Mouse (Mus musculus) stomach, embryonic 15.5 days (tissue): Measurements from ENCODE around the gene Ppil1. TPM values are rescaled to one million over a fixed set of nuclear protein-coding genes. Genes with fewer than 3 reads are reported as not detected.

Experiments
- ATAC-seq: fragments of 200-750 bp; cut with Nextera tagmentation; 2 replicates; pipeline ENCODE4 v1.8.0; 2017; ENCODE audit warnings: low read depth, moderate number of reproducible peaks, moderate TSS enrichment; ENCODE audit not compliant: insufficient read depth, low FRiP score
- H3K27ac ChIP-seq: fragments of 300-500 bp; sonication (generic); 2 replicates; pipeline ENCODE4 v1.5.1; 2015; ENCODE audit warnings: mild to moderate bottlenecking, inconsistent platforms
- H3K27me3 ChIP-seq: fragments of 300-500 bp; sonication (generic); replicated peaks from 2 replicates; pipeline ENCODE4 v1.6.1; 2015; ENCODE audit warnings: inconsistent platforms
- H3K36me3 ChIP-seq: fragments of 300-500 bp; sonication (generic); 2 replicates; pipeline ENCODE4 v1.6.1; 2015; ENCODE audit warnings: inconsistent platforms
- H3K4me1 ChIP-seq: fragments of 300-500 bp; sonication (generic); 2 replicates; pipeline ENCODE4 v1.6.1; 2015; ENCODE audit warnings: inconsistent platforms
- H3K4me2 ChIP-seq: fragments of 300-500 bp; sonication (generic); 2 replicates; pipeline ENCODE4 v1.6.1; 2015; ENCODE audit warnings: mild to moderate bottlenecking, inconsistent platforms
- H3K4me3 ChIP-seq: fragments of 300-500 bp; sonication (generic); replicated peaks from 2 replicates; pipeline ENCODE4 v1.5.1; 2015; ENCODE audit warnings: inconsistent platforms
- H3K9ac ChIP-seq: fragments of 300-500 bp; sonication (generic); 2 replicates; pipeline ENCODE4 v1.6.1; 2015; ENCODE audit warnings: inconsistent platforms
- H3K9me3 ChIP-seq: fragments of 300-500 bp; sonication (generic); 2 replicates; pipeline ENCODE4 v1.6.1; 2016; ENCODE audit warnings: inconsistent platforms
- WGBS: fragments of 180-500 bp; shearing (Covaris S2); methylation state at CpG from one replicate; pipeline ENCODE4 v1.1.7; 2015; 5-methylcytosine and 5-hydroxymethylcytosine counted together
- polyA plus RNA-seq: library from polyadenylated mRNA; unstranded; fragments of >200 nt; fragmentation: Nextera tagmentation; extraction: Ambion mirVana; gene quantifications from 2 replicates; pipeline ENCODE4 v1.2.1, GENCODE M21; 2015

Ppil1 gene
- polyA plus RNA-seq, 1 experiment from 2014 or later, result 150 TPM

DNA sequence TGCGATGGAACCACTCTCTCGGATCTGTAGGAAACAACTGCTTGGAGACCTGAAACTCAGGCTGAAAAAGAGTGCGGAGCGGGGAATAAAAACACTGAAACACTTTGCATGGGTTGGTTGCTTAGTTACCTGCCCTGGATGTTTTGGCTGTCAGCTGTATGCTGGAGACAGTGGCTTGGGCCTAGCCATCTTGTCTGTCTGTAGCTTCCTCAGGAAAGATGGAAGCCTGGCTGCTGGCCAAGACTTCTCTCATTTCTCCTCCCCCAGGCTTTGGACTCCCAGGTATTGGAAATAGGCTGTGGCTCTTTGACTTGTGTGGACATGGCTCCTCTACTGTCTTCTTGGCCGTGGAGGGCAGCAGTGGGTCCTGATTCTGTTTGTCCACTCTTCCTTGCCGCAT is 37.4 kb upstream of the Ppil1 start:
- Histone ChIP-seq H3K4me2 (no peak overlapping the region), H3K9ac (no peak overlapping the region), H3K9me3 (no peaks in the 10 kb centered on the region), H3K27ac (no peak overlapping the region), H3K27me3 (no peaks in the 10 kb centered on the region), H3K4me1 (peaks cover 17% of the 10 kb centered on the region), H3K4me3 (no peak overlapping the region), H3K36me3 (peaks cover 23% of the 10 kb centered on the region)
- 91% methylated on average over 6 of the region's 6 CpGs for WGBS
- no peak for ATAC-seq

DNA sequence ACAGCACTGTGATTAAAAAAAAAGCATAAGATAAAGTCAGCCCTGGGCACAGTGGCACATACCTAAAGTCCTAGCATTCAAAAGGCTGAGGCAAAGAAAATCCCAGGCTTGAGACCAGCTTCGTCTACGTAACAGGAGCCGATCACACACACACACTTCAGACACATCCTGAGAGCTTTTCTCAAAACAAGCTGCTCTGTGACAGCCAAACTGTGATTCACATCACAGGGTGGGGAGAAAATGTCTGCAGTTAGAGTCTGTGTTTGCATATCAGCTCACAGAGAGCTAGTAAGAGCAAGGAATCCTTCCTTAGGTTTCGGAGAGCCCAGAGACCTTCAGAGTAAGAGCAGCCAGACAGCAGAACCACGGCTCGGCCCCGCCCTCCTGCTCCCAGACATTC is 36.9 kb upstream of the Ppil1 start:
- no peak overlapping the region for H3K9ac ChIP-seq
- no peak overlapping the region for H3K4me2 ChIP-seq
- H3K4me1 ChIP-seq, result peaks cover 17% of the 10 kb centered on the region
- H3K27ac ChIP-seq, result no peak overlapping the region
- no peak overlapping the region for H3K4me3 ChIP-seq
- ATAC-seq, result no peak
- H3K36me3 ChIP-seq, result peaks cover 23% of the 10 kb centered on the region
- no peaks in the 10 kb centered on the region for H3K27me3 ChIP-seq
- H3K9me3 ChIP-seq, result no peaks in the 10 kb centered on the region
- 90% methylated on average over 7 of the region's 7 CpGs for WGBS

DNA sequence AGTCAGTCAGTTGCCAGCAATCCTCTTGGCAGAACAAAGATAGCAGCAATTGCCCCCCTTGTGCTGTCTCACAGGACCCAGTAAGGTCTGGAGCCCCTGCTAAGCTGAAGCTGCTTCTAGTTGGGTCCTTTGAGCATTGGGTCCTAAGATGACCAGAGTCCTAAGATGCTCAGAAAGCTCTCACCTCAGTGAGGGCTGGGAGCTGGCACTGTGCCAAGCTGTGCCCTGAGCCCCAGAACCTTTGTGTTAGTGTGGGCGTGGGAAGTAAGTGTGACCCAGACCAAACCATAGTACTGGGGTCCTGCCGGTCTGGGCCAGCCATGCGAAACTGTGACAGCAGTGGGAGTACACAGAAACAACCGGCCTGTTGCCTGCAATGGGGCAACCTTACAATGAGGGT is 35.3 kb upstream of the Ppil1 start:
- Histone ChIP-seq H3K9me3 (no peaks in the 10 kb centered on the region), H3K36me3 (peaks cover 30% of the 10 kb centered on the region), H3K27me3 (no peaks in the 10 kb centered on the region), H3K27ac (no peak overlapping the region), H3K4me2 (no peak overlapping the region), H3K4me3 (no peak overlapping the region), H3K9ac (no peak overlapping the region), H3K4me1 (peaks cover under 1% of the 10 kb centered on the region; the same call in 1 of the 2 replicates)
- no peak for ATAC-seq
- WGBS, result 88% methylated on average over 4 of the region's 4 CpGs

DNA sequence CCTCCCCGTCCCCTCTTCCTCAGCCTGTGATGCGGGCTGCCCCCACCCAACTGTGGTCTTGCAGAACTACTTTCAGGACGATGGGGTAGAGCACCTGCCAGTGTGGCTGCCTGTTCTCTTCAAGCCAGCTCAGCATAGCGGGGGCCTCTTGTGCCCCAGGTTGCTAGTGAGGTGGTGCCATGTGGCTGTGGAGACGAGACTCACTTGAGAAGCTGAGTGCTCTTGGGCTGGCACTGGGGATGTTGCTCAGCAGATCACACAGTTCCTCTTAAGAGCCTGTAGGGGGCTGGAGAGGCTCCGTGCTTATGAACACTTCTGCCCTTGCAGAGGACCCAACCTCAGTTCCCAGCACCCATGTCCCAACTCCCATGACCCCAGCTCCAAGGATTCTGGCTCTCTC is 33.8 kb upstream of the Ppil1 start:
- Histone ChIP-seq H3K4me3 (no peak overlapping the region), H3K9ac (no peak overlapping the region), H3K9me3 (no peaks in the 10 kb centered on the region), H3K4me1 (no peaks in the 10 kb centered on the region), H3K36me3 (peaks cover 32% of the 10 kb centered on the region), H3K27ac (no peak overlapping the region), H3K4me2 (no peak overlapping the region), H3K27me3 (no peaks in the 10 kb centered on the region)
- WGBS, result 76% methylated on average over 6 of the region's 6 CpGs
- ATAC-seq, result no peak

DNA sequence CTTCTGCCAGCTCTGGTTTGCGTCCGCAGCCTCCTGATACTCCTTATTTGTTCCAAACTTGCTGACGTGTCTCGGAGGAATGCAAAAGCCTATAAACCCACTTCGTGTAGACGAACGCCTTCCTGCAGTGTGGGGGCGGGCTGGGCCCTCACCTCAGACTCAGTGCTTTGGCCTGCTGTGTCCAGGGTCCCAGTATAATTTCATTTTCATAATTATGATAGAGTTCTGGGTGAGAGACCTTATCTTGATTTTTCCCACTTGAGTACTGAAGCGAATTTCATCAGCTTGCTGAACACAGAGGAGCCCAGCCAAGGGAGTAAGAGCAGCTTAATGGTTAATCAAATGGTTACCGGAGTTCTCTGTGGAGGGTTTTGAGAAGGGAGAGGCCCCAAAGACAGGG is 33.3 kb upstream of the Ppil1 start:
- H3K4me2 ChIP-seq, result no peak overlapping the region
- H3K36me3 ChIP-seq, result peaks cover 32% of the 10 kb centered on the region
- H3K9me3 ChIP-seq, result no peaks in the 10 kb centered on the region

DNA sequence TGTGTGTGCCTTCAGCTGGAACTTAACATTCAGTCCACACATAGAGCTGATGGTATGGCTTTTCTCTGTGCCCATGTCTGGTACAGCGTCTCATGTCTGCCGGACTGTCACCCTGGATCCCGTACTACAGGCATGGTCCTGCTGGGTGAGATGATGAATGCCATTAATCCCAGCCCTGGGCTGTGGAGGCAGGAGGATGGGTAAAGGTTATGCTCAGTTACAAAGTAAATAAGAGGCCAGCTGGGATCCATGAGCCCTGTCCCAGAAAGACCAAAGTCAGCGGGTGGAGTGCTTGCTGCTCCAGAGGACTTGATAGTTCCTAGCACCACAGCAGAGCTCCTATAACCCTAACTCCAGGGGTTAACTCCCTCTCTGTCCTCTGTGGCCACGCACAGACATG is 31.8 kb upstream of the Ppil1 start:
- H3K9ac ChIP-seq, result no peak overlapping the region
- WGBS, result 56% methylated on average over 5 of the region's 5 CpGs
- no peak for ATAC-seq

More for the DNA sequence above, 33.3 kb upstream of the Ppil1 start:
- H3K9ac ChIP-seq, result no peak overlapping the region
- no peaks in the 10 kb centered on the region for H3K27me3 ChIP-seq
- no peak overlapping the region for H3K4me3 ChIP-seq
- 50% methylated on average over 10 of the region's 10 CpGs for WGBS
- H3K27ac ChIP-seq, result no peak overlapping the region
- no peaks in the 10 kb centered on the region for H3K4me1 ChIP-seq
- ATAC-seq, result no peak

DNA sequence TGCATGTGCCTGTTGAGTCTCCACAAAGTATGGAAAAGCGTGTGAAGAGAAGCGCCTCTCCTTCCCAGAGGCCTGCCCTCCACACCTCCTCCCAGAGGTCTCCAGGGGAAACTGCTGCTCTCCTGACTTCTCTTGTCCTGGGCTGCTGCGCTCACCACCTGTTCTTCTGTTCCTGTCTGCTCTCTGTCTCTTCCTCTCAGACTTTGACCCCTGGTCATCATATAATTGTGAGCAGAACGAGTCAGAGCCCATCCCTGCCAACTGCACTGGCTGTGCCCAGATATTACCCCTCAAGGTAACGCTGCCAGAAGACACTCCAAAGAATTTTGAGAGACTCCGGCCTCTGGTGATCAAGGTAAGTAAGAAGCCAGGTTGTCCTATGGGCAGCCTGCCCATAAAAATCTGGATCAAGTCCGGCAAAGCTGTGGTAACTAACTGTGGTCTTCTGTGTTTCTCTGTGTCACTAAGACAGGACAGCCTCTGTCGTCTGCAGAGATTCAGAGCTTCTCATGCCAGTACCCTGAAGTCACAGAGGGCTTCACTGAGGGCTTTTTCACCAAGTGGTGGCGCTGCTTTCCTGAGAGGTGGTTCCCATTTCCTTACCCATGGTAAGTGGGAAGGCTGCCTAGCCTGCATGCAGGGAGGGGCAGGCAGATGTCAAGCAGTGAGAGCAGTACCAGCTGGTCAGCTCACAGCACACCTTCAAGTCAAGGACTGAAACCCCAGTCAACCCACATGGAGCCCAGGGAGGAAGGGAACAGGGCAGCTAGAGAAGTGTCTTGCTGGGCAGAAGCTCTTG is 30.0 kb upstream of the Ppil1 start:
- Histone ChIP-seq H3K9ac (no peak overlapping the region), H3K27me3 (no peaks in the 10 kb centered on the region), H3K4me3 (no peak overlapping the region), H3K9me3 (no peaks in the 10 kb centered on the region), H3K27ac (no peak overlapping the region), H3K4me2 (no peak overlapping the region), H3K4me1 (no peaks in the 10 kb centered on the region), H3K36me3 (peaks cover 15% of the 10 kb centered on the region; the same call in 1 of the 2 replicates)
- WGBS, result 74% methylated on average over 9 of the region's 9 CpGs
- ATAC-seq, result no peak

More for the DNA sequence above, 31.8 kb upstream of the Ppil1 start:
- Histone ChIP-seq H3K27me3 (no peaks in the 10 kb centered on the region), H3K36me3 (peaks cover 26% of the 10 kb centered on the region), H3K4me3 (no peak overlapping the region), H3K9me3 (no peaks in the 10 kb centered on the region), H3K4me2 (no peak overlapping the region), H3K27ac (no peak overlapping the region), H3K4me1 (no peaks in the 10 kb centered on the region)

DNA sequence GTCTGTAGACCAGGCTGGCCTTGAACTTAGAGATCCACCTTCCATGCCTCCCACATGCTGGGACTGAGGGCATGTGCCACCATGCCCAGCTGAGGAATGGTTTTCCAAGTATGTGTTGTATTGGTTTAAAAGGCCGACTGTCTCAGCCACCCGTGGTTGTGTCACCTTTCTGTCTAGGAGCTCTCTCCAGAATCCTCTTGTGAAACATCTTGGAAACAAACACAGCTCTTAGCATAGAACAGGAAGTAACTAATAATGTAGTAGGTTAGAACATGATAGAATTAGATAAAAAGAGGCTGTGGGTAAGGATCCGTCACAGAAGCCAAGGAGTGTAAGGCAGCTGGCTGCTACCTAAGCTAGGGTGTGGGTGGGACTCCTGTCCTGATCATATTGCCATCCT is 29.0 kb upstream of the Ppil1 start:
- 78% methylated on average over 3 of the region's 3 CpGs for WGBS
- no peaks in the 10 kb centered on the region for H3K27me3 ChIP-seq
- H3K9ac ChIP-seq, result no peak overlapping the region
- ATAC-seq, result no peak
- no peaks in the 10 kb centered on the region for H3K9me3 ChIP-seq
- no peaks in the 10 kb centered on the region for H3K4me1 ChIP-seq
- no peak overlapping the region for H3K4me2 ChIP-seq
- H3K4me3 ChIP-seq, result no peak overlapping the region
- no peak overlapping the region for H3K27ac ChIP-seq
- H3K36me3 ChIP-seq, result peaks cover 15% of the 10 kb centered on the region; the same call in 1 of the 2 replicates

DNA sequence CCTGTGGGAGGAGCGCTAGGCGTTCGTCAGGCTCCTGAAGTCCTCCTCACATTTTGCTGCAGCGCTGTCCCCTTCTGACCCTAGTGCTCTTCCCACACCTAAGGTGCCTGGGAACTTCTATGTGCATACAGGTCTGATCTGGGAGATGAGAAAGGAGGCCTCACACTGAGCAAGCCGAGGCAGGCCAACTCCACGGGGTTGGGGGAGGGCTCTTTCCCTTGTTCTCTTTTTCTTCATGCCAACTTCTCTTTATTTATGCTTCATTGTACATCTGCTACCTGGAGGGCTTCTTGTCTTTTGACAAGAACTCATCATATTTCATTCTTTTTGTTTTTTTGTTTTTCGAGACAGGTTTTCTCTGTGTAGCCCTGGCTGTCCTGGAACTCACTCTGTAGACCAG is 27.8 kb upstream of the Ppil1 start:
- 81% methylated on average over 7 of the region's 7 CpGs for WGBS
- Histone ChIP-seq H3K4me1 (no peaks in the 10 kb centered on the region), H3K27ac (no peak overlapping the region), H3K27me3 (no peaks in the 10 kb centered on the region), H3K9ac (no peak overlapping the region), H3K4me3 (no peak overlapping the region), H3K36me3 (0 out of 2 replicates have a peak, but pooled peaks cover 9% of the 10 kb centered on the region), H3K4me2 (no peak overlapping the region), H3K9me3 (no peaks in the 10 kb centered on the region)
- no peak for ATAC-seq

DNA sequence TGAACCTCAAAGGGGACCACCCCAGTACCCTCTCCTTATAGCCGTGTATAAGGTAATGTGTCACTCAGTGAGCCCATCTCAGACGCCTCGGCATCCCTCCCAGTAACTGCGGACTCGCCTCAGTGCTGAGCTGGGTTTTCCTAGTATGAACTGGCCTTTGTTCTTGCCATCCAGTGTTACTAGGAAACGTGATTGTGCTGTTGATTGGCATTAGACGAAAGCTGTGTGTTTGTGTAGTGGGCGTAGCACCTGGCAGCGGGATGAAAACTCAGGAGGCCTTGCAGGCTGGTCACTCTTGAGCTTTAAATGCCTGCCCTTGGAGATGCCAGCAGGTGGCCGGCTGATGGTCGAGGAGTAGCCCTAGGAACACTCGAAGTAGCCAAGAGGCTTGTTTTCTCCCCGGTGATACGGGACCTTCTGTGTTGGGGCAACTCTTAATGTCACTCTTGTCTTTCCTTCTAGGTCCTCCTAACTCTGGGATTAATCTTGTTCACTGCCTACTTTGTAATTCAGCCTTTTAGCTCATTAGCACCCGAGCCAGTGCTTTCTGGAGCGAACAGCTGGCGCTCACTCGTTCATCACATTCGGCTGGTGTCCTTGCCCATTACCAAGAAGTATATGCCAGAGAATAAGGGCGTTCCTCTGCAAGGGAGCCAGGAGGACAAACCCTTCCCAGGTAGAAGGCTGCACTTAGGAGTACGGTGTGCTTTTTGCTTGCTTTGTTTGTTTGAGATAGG is 18.4 kb upstream of the Ppil1 start:
- Histone ChIP-seq H3K9me3 (no peaks in the 10 kb centered on the region), H3K4me3 (no peak overlapping the region), H3K36me3 (no peaks in the 10 kb centered on the region; the same call in 1 of the 2 replicates), H3K9ac (no peak overlapping the region), H3K4me1 (no peaks in the 10 kb centered on the region), H3K4me2 (no peak overlapping the region), H3K27me3 (no peaks in the 10 kb centered on the region), H3K27ac (no peak overlapping the region)
- 67% methylated on average over 21 of the region's 21 CpGs for whole genome bisulfite sequencing
- ATAC-seq, result peak; percentile 53; the same call in 1 of the 2 replicates

DNA sequence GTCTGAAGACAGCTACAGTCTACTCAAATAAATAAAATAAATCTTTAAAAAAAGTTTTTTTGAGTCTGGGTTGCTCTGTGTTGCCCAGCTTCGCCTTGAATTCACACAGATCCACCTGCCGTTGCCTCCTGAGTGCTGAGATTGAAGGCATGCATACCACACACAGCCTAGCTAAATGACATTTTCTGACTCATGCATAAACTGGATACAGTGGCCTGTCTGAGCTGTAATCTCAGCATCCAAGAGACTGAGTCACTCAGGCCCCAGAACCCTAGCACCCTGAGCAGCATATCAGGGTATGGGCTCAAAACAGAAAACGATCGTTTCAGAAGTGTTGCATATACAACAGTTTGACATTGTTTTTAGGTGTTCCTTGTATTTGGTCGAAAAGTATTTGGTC is 17.6 kb upstream of the Ppil1 start:
- no peak overlapping the region for H3K4me2 ChIP-seq
- WGBS, result 77% methylated on average over 5 of the region's 5 CpGs
- H3K27me3 ChIP-seq, result no peaks in the 10 kb centered on the region

DNA sequence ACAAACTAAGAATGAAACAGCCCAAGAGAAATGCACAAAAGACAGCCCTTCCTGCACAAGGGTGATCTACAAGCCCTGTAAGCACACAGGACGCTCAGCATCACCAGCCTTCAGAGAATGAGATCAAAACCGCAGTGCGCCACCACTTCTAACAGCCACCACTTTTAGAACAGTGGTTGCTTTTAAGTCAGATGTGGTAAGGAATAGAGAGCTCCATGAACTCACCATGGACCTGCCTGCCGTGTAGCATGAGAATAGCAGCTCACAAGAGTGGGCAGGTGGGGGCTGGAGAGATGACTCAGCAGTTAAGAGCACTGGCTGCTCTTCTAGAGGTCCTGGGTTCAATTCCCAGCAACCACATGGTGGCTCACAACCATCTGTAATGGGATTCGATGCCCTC is 16.4 kb upstream of the Ppil1 start:
- Histone ChIP-seq H3K36me3 (no peaks in the 10 kb centered on the region; the same call in 1 of the 2 replicates), H3K27ac (no peak overlapping the region), H3K4me3 (no peak overlapping the region), H3K27me3 (no peaks in the 10 kb centered on the region), H3K9me3 (no peaks in the 10 kb centered on the region), H3K9ac (no peak overlapping the region), H3K4me1 (no peaks in the 10 kb centered on the region), H3K4me2 (no peak overlapping the region)
- 92% methylated on average over 5 of the region's 5 CpGs for WGBS
- ATAC-seq, result no peak

More for the DNA sequence above, 17.6 kb upstream of the Ppil1 start:
- H3K27ac ChIP-seq, result no peak overlapping the region
- no peaks in the 10 kb centered on the region; the same call in 1 of the 2 replicates for H3K36me3 ChIP-seq
- no peak; the same call in 1 of the 2 replicates for ATAC-seq
- no peaks in the 10 kb centered on the region for H3K4me1 ChIP-seq
- H3K9me3 ChIP-seq, result no peaks in the 10 kb centered on the region
- no peak overlapping the region for H3K4me3 ChIP-seq
- H3K9ac ChIP-seq, result no peak overlapping the region
